Mouse (Mus musculus): Measurements from ENCODE around the gene Fam49a. TPM values are rescaled to one million over a fixed set of nuclear protein-coding genes. Genes with fewer than 3 reads are reported as not detected.

The Fam49a gene
- polyA plus RNA-seq, 1 experiment from 2014 or later = 27.9 TPM

DNA sequence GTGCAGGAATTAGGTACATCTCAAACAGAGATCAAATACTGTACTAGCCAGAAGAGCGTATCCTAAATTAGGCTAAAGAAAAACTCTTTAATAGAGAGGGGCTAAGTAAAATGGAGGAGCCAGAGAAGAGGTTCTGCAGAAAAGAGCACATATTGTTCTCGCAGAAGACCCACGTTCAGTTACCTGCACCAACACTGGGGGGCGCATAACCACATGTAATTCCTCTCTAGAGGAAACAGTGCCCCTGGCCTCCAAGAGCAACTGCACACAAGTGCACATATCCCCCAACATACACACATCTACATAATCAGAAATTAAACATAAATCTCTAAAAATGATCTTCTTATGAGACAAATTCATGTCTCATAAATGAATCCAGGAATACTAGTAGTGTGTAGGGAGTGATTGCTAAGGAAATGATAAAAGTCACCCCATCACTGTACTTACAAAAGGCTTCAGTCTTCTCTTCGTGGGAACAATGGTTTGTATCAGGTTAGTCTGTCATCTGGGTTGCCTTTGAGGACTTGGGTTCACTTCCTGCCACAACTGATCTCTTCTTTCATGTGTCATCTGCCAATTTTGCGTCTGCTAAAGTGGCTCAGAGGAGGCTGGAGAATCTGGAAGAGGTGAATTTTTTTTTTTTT lies 87.8 kb downstream of the Fam49a start:
- no peak for ATAC-seq
- 86% methylated on average over 6 of the region's 6 CpGs for WGBS
- no peak overlapping the region for H3K9ac ChIP-seq (replicated peaks)
- no peaks in the 10 kb centered on the region for H3K27me3 ChIP-seq
- no peak overlapping the region for H3K4me3 ChIP-seq (replicated peaks)
- H3K36me3 ChIP-seq = no peaks in the 10 kb centered on the region
- H3K9me3 ChIP-seq = no peaks in the 10 kb centered on the region
- no peak overlapping the region for H3K27ac ChIP-seq
- H3K4me1 ChIP-seq (replicated peaks) = no peaks in the 10 kb centered on the region
- no peak overlapping the region for H3K4me2 ChIP-seq (replicated peaks)

DNA sequence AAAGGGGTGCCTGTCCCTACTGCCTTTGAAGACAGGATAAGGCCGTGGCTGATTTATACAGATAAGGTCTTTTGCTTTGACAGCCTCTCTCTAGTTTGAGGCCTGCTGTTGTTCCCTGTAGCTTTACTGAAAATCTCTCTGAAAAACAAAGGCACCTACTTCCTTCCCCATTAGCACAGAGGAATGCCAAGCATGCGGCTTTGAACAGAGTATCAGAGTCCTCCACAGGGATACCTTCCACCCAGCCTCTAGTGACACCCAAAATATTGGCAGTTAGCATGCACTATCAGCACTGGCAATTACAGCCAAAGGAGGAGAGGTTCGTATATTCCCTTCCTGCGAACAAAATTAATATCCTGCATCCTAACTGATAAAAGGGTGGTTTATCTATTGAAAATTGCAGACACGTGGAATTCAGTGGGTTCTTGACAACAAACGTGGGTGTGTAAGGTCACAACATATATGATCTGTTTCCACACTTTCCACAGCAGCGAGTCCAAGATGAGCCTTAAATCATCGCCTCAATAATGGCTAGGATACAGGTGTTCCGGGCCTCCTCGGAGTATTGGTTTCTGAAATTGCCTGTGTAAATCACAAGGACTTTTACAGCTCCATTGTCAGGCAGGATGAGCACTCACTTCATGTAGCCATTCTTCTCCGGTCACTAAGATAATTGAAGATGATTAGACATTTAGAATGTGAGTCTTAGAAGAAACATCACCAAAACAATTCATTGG lies 90.0 kb downstream of the Fam49a start:
- WGBS = 78% methylated on average over 11 of the region's 11 CpGs
- Histone ChIP-seq H3K4me1 (replicated peaks) (peaks cover 4% of the 10 kb centered on the region; the same call in 1 of the 2 replicates), H3K4me3 (replicated peaks) (no peak overlapping the region), H3K9me3 (no peaks in the 10 kb centered on the region), H3K36me3 (no peaks in the 10 kb centered on the region), H3K4me2 (replicated peaks) (no peak overlapping the region), H3K27me3 (no peaks in the 10 kb centered on the region), H3K9ac (replicated peaks) (no peak overlapping the region), H3K27ac (no peak overlapping the region)
- no peak for ATAC-seq

GRCm38 (mm10) chr12:12354115-12354653 lies 92.2 kb downstream of the Fam49a start:
- WGBS = 90% methylated on average over 10 of the region's 10 CpGs
- no peak overlapping the region for H3K4me2 ChIP-seq (replicated peaks)
- no peak overlapping the region for H3K27ac ChIP-seq
- no peak overlapping the region for H3K9ac ChIP-seq (replicated peaks)
- no peaks in the 10 kb centered on the region for H3K27me3 ChIP-seq
- H3K4me1 ChIP-seq (replicated peaks) = peaks cover 4% of the 10 kb centered on the region; the same call in 1 of the 2 replicates
- H3K36me3 ChIP-seq = no peaks in the 10 kb centered on the region
- ATAC-seq = no peak
- no peaks in the 10 kb centered on the region for H3K9me3 ChIP-seq
- no peak overlapping the region for H3K4me3 ChIP-seq (replicated peaks)

GRCm38 (mm10) chr12:12356048-12356447 lies 94.1 kb downstream of the Fam49a start:
- Histone ChIP-seq H3K27ac (no peak overlapping the region), H3K4me2 (replicated peaks) (no peak overlapping the region), H3K9ac (replicated peaks) (no peak overlapping the region), H3K4me3 (replicated peaks) (no peak overlapping the region), H3K4me1 (replicated peaks) (peaks cover 4% of the 10 kb centered on the region; the same call in 1 of the 2 replicates), H3K9me3 (no peaks in the 10 kb centered on the region), H3K36me3 (no peaks in the 10 kb centered on the region), H3K27me3 (no peaks in the 10 kb centered on the region)
- ATAC-seq = no peak
- WGBS = 75% methylated on average over 9 of the region's 9 CpGs

DNA sequence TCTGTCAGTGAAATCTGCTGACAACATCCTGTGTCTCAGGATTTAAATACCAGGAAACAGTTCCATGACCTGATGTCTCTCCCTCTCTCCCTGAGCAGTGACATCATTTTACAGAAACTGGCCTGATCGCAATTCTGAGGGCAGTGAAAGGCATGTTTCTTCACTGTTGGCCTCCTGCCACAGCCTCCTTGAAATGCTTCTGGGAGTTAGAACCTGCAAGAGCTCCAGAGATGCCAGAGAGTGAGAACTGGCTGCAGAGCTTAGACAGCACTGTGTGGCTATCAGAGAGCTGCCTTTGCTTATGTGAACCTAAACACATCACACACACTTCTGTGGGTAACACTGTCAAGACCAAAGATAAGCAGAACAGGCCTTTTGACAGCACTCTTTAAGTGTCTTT lies 94.5 kb downstream of the Fam49a start:
- WGBS = 76% methylated on average over 1 of the region's 1 CpGs
- Histone ChIP-seq H3K36me3 (no peaks in the 10 kb centered on the region), H3K9me3 (no peaks in the 10 kb centered on the region), H3K9ac (replicated peaks) (no peak overlapping the region), H3K27ac (no peak overlapping the region), H3K4me1 (replicated peaks) (peaks cover 4% of the 10 kb centered on the region; the same call in 1 of the 2 replicates), H3K27me3 (no peaks in the 10 kb centered on the region), H3K4me2 (replicated peaks) (no peak overlapping the region), H3K4me3 (replicated peaks) (no peak overlapping the region)
- ATAC-seq = no peak

DNA sequence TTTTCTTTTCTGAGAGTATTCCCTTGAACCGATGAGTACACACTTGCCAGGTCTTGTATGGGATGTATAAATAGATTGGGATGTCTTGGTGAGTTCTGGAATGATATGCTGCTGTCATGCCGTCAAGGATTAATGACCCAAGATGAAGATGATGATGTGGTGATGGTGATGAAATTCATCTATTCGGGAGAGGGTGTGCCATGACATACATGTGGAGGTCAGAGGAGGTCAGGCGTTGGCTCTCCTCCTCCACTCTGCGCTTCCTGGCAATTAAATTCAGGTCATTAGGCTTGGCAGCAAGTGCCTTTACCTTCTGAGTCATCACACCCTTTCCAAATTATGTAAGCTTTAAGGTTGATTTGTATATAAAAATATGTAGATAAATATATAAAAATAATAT lies 95.0 kb downstream of the Fam49a start:
- Histone ChIP-seq H3K27ac (no peak overlapping the region), H3K36me3 (peaks cover 2% of the 10 kb centered on the region), H3K9me3 (no peaks in the 10 kb centered on the region), H3K27me3 (no peaks in the 10 kb centered on the region), H3K9ac (replicated peaks) (no peak overlapping the region), H3K4me1 (replicated peaks) (peaks cover 4% of the 10 kb centered on the region; the same call in 1 of the 2 replicates), H3K4me2 (replicated peaks) (no peak overlapping the region), H3K4me3 (replicated peaks) (no peak overlapping the region)
- 90% methylated on average over 5 of the region's 5 CpGs for WGBS
- ATAC-seq = no peak

GRCm38 (mm10) chr12:12359923-12360322 lies 98.0 kb downstream of the Fam49a start:
- Histone ChIP-seq H3K4me2 (replicated peaks) (no peak overlapping the region), H3K9me3 (no peaks in the 10 kb centered on the region), H3K27me3 (no peaks in the 10 kb centered on the region), H3K9ac (replicated peaks) (no peak overlapping the region), H3K4me3 (replicated peaks) (no peak overlapping the region), H3K27ac (no peak overlapping the region), H3K36me3 (peaks cover 12% of the 10 kb centered on the region), H3K4me1 (replicated peaks) (peaks cover 4% of the 10 kb centered on the region; the same call in 1 of the 2 replicates)
- no peak for ATAC-seq
- 95% methylated on average over 5 of the region's 5 CpGs for WGBS

DNA sequence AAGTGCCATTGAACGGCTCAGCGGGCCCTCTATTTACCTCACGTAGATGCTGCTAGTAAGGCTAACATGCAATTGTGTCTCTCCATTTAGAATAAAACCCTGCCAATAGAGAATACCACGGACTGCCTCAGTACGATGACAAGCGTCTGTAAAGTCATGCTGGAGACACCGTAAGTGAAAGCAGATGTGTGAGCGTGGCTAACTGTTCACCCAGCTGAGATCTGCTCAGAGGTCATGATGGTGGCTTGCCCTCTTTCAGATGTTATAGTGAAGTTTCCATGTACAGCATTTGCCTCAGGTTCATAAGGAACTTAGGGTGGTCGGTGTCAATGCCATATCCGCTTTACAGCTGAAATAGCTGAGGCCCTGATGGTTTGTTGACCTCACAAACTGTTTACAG lies 100.4 kb downstream of the Fam49a start:
- Histone ChIP-seq H3K27me3 (no peaks in the 10 kb centered on the region), H3K9ac (replicated peaks) (no peak overlapping the region), H3K4me2 (replicated peaks) (no peak overlapping the region), H3K4me3 (replicated peaks) (no peak overlapping the region), H3K36me3 (peaks cover 16% of the 10 kb centered on the region), H3K4me1 (replicated peaks) (no peaks in the 10 kb centered on the region), H3K9me3 (no peaks in the 10 kb centered on the region), H3K27ac (no peak overlapping the region)
- ATAC-seq = no peak
- 90% methylated on average over 10 of the region's 10 CpGs for WGBS

DNA sequence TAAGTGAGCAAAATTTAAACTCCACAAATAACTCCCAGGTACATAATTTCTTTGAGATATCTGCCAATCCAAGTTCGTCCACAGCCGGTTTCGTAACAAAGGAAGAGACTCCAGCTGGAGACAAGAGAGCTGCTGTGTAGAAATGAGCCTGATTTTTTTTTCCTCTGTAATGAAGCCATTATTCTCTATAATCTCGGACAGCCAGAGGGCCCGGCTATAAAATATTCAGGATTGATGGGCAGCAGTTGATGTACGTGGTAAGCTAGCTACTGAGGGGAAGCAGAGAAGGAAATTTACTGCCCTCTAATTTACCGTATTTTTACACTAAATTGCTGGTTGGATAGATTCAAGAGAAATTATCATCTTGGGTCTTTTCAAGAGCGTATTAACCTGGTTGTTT lies 102.3 kb downstream of the Fam49a start:
- H3K4me3 ChIP-seq (replicated peaks) = no peak overlapping the region
- no peak overlapping the region for H3K27ac ChIP-seq
- H3K4me2 ChIP-seq (replicated peaks) = no peak overlapping the region
- H3K9ac ChIP-seq (replicated peaks) = no peak overlapping the region
- no peaks in the 10 kb centered on the region for H3K4me1 ChIP-seq (replicated peaks)
- H3K9me3 ChIP-seq = no peaks in the 10 kb centered on the region
- no peak for ATAC-seq
- 75% methylated on average over 8 of the region's 8 CpGs for WGBS
- no peaks in the 10 kb centered on the region for H3K27me3 ChIP-seq
- H3K36me3 ChIP-seq = peaks cover 16% of the 10 kb centered on the region

- no peak overlapping the region for H3K27ac ChIP-seq
- no peak overlapping the region for H3K4me3 ChIP-seq (replicated peaks)
- H3K9me3 ChIP-seq = no peaks in the 10 kb centered on the region
- WGBS = 89% methylated on average over 5 of the region's 5 CpGs
- no peak overlapping the region for H3K4me2 ChIP-seq (replicated peaks)
- H3K4me1 ChIP-seq (replicated peaks) = no peaks in the 10 kb centered on the region
- no peak overlapping the region for H3K9ac ChIP-seq (replicated peaks)
- peaks cover 8% of the 10 kb centered on the region for H3K36me3 ChIP-seq
- ATAC-seq = no peak
- no peaks in the 10 kb centered on the region for H3K27me3 ChIP-seq
Observed at GRCm38 (mm10) chr12:12367423-12367822, 105.5 kb downstream of the Fam49a start.

GRCm38 (mm10) chr12:12373111-12373862 lies 111.3 kb downstream of the Fam49a start:
- Histone ChIP-seq H3K4me3 (replicated peaks) (no peak overlapping the region), H3K9ac (replicated peaks) (no peak overlapping the region), H3K27me3 (no peaks in the 10 kb centered on the region), H3K4me2 (replicated peaks) (no peak overlapping the region), H3K36me3 (peaks cover 10% of the 10 kb centered on the region), H3K4me1 (replicated peaks) (no peaks in the 10 kb centered on the region), H3K27ac (no peak overlapping the region), H3K9me3 (no peaks in the 10 kb centered on the region)
- 94% methylated on average over 11 of the region's 11 CpGs for WGBS
- ATAC-seq = no peak

GRCm38 (mm10) chr12:12379056-12379455 lies 117.1 kb downstream of the Fam49a start:
- Histone ChIP-seq H3K27ac (no peak overlapping the region), H3K36me3 (no peaks in the 10 kb centered on the region), H3K9me3 (no peaks in the 10 kb centered on the region), H3K4me1 (replicated peaks) (no peaks in the 10 kb centered on the region), H3K4me2 (replicated peaks) (no peak overlapping the region), H3K27me3 (no peaks in the 10 kb centered on the region), H3K9ac (replicated peaks) (no peak overlapping the region), H3K4me3 (replicated peaks) (no peak overlapping the region)
- WGBS = 66% methylated on average over 2 of the region's 2 CpGs
- no peak for ATAC-seq
